Mouse (Mus musculus): ENCODE data around the gene Syt5. TPM values are rescaled to one million over a fixed set of nuclear protein-coding genes. Genes with fewer than 3 reads are reported as not detected.
A peak's percentile ranks its signal among the peaks of the same experiment; 100 is the strongest.

The Syt5 gene
- polyA plus RNA-seq, 1 experiment from 2014 or later: 6.6 TPM

- Histone ChIP-seq H3K9ac (replicated peaks; ENCODE audit: low read length) (peak within 1 kb of the TSS; percentile 90), H3K4me1 (ENCODE audit: insufficient read depth, low read length) (peaks cover 34% of the 10 kb centered on the region), H3K27me3 (ENCODE audit: insufficient read depth, low read length) (no peaks in the 10 kb centered on the region), H3K4me2 (replicated peaks; ENCODE audit: low read depth, low read length) (peak within 1 kb of the TSS; percentile 70), H3K9me3 (ENCODE audit: low read length) (no peaks in the 10 kb centered on the region), H3K4me3 (ENCODE audit: low read length) (peak within 1 kb of the TSS; percentile 66), H3K27ac (ENCODE audit: low read length) (peak within 1 kb of the TSS; percentile 95), H3K36me3 (ENCODE audit: insufficient read depth, low read length) (no peaks in the 10 kb centered on the region)
- 1% methylated on average over 56 of the region's 62 CpGs for WGBS
- peak; percentile 93 for ATAC-seq (ENCODE audit: low FRiP score, low TSS enrichment)
Observed at GRCm38 (mm10) chr7:4501558-4502397, 45.6 kb downstream of the Syt5 start, which contains the start of gene Ppp1r12c. Gene Ppp1r12c (minus strand): TSS chr7:4501680.

GRCm38 (mm10) chr7:4500892-4501471 lies 46.4 kb downstream of the Syt5 start:
- Histone ChIP-seq H3K36me3 (ENCODE audit: insufficient read depth, low read length) (peaks cover 7% of the 10 kb centered on the region; the same call in 1 of the 2 replicates), H3K4me3 (ENCODE audit: low read length) (peak overlapping the region; percentile 66), H3K9ac (replicated peaks; ENCODE audit: low read length) (peak overlapping the region; percentile 90), H3K27ac (ENCODE audit: low read length) (peak overlapping the region; percentile 95; the same call in 1 of the 2 replicates), H3K27me3 (ENCODE audit: insufficient read depth, low read length) (no peaks in the 10 kb centered on the region), H3K9me3 (ENCODE audit: low read length) (no peaks in the 10 kb centered on the region), H3K4me2 (replicated peaks; ENCODE audit: low read depth, low read length) (peak overlapping the region; percentile 70), H3K4me1 (ENCODE audit: insufficient read depth, low read length) (peaks cover 34% of the 10 kb centered on the region)
- peak; percentile 53 for ATAC-seq (ENCODE audit: low FRiP score, low TSS enrichment)
- WGBS: 0% methylated on average over 29 of the region's 52 CpGs

GRCm38 (mm10) chr7:4499034-4499433 lies 48.3 kb downstream of the Syt5 start:
- 94% methylated on average over 4 of the region's 4 CpGs for WGBS

GRCm38 (mm10) chr7:4498251-4498650 lies 49.1 kb downstream of the Syt5 start:
- H3K27me3 ChIP-seq (ENCODE audit: insufficient read depth, low read length): no peaks in the 10 kb centered on the region
- 20% methylated on average over 9 of the region's 9 CpGs for WGBS
- no peak overlapping the region for H3K4me3 ChIP-seq (ENCODE audit: low read length)
- H3K27ac ChIP-seq (ENCODE audit: low read length): no peak overlapping the region
- no peak for ATAC-seq (ENCODE audit: low FRiP score, low TSS enrichment)
- no peaks in the 10 kb centered on the region for H3K9me3 ChIP-seq (ENCODE audit: low read length)
- peaks cover 28% of the 10 kb centered on the region for H3K4me1 ChIP-seq (ENCODE audit: insufficient read depth, low read length)
- no peak overlapping the region for H3K9ac ChIP-seq (replicated peaks; ENCODE audit: low read length)
- H3K4me2 ChIP-seq (replicated peaks; ENCODE audit: low read depth, low read length): no peak overlapping the region
- H3K36me3 ChIP-seq (ENCODE audit: insufficient read depth, low read length): peaks cover 20% of the 10 kb centered on the region

More at GRCm38 (mm10) chr7:4499034-4499433, 48.3 kb downstream of the Syt5 start:
- H3K36me3 ChIP-seq (ENCODE audit: insufficient read depth, low read length): peaks cover 12% of the 10 kb centered on the region; the same call in 1 of the 2 replicates
- no peaks in the 10 kb centered on the region for H3K27me3 ChIP-seq (ENCODE audit: insufficient read depth, low read length)
- no peak overlapping the region for H3K4me2 ChIP-seq (replicated peaks; ENCODE audit: low read depth, low read length)
- peaks cover 28% of the 10 kb centered on the region for H3K4me1 ChIP-seq (ENCODE audit: insufficient read depth, low read length)
- H3K9me3 ChIP-seq (ENCODE audit: low read length): no peaks in the 10 kb centered on the region
- no peak overlapping the region for H3K9ac ChIP-seq (replicated peaks; ENCODE audit: low read length)
- no peak overlapping the region for H3K4me3 ChIP-seq (ENCODE audit: low read length)
- H3K27ac ChIP-seq (ENCODE audit: low read length): no peak overlapping the region
- ATAC-seq (ENCODE audit: low FRiP score, low TSS enrichment): no peak

- 94% methylated on average over 9 of the region's 9 CpGs for WGBS
- no peak overlapping the region for H3K27ac ChIP-seq (ENCODE audit: low read length)
- H3K27me3 ChIP-seq (ENCODE audit: insufficient read depth, low read length): no peaks in the 10 kb centered on the region
- no peaks in the 10 kb centered on the region for H3K9me3 ChIP-seq (ENCODE audit: low read length)
- H3K4me1 ChIP-seq (ENCODE audit: insufficient read depth, low read length): peaks cover 34% of the 10 kb centered on the region
- no peak overlapping the region for H3K4me3 ChIP-seq (ENCODE audit: low read length)
- no peak for ATAC-seq (ENCODE audit: low FRiP score, low TSS enrichment)
- H3K36me3 ChIP-seq (ENCODE audit: insufficient read depth, low read length): peaks cover 21% of the 10 kb centered on the region
- H3K4me2 ChIP-seq (replicated peaks; ENCODE audit: low read depth, low read length): no peak overlapping the region
- H3K9ac ChIP-seq (replicated peaks; ENCODE audit: low read length): no peak overlapping the region
Observed at GRCm38 (mm10) chr7:4497271-4497903, 50.0 kb downstream of the Syt5 start.

- Histone ChIP-seq H3K27ac (ENCODE audit: low read length) (no peak overlapping the region), H3K27me3 (ENCODE audit: insufficient read depth, low read length) (no peaks in the 10 kb centered on the region), H3K4me2 (replicated peaks; ENCODE audit: low read depth, low read length) (no peak overlapping the region), H3K9me3 (ENCODE audit: low read length) (no peaks in the 10 kb centered on the region), H3K4me3 (ENCODE audit: low read length) (no peak overlapping the region), H3K36me3 (ENCODE audit: insufficient read depth, low read length) (peaks cover 21% of the 10 kb centered on the region), H3K4me1 (ENCODE audit: insufficient read depth, low read length) (peaks cover 36% of the 10 kb centered on the region), H3K9ac (replicated peaks; ENCODE audit: low read length) (no peak overlapping the region)
- no peak for ATAC-seq (ENCODE audit: low FRiP score, low TSS enrichment)
- 95% methylated on average over 3 of the region's 3 CpGs for WGBS
Observed at GRCm38 (mm10) chr7:4496468-4496867, 50.9 kb downstream of the Syt5 start.

GRCm38 (mm10) chr7:4493991-4494390 lies 53.4 kb downstream of the Syt5 start:
- peaks cover 19% of the 10 kb centered on the region for H3K4me1 ChIP-seq (ENCODE audit: insufficient read depth, low read length)
- WGBS: 69% methylated on average over 1 of the region's 1 CpGs
- H3K9me3 ChIP-seq (ENCODE audit: low read length): no peaks in the 10 kb centered on the region
- H3K4me2 ChIP-seq (replicated peaks; ENCODE audit: low read depth, low read length): no peak overlapping the region
- peaks cover 30% of the 10 kb centered on the region for H3K36me3 ChIP-seq (ENCODE audit: insufficient read depth, low read length)
- H3K9ac ChIP-seq (replicated peaks; ENCODE audit: low read length): no peak overlapping the region
- no peak overlapping the region for H3K27ac ChIP-seq (ENCODE audit: low read length)
- no peak overlapping the region for H3K4me3 ChIP-seq (ENCODE audit: low read length)
- no peaks in the 10 kb centered on the region for H3K27me3 ChIP-seq (ENCODE audit: insufficient read depth, low read length)
- ATAC-seq (ENCODE audit: low FRiP score, low TSS enrichment): no peak

GRCm38 (mm10) chr7:4492284-4493224 lies 54.8 kb downstream of the Syt5 start:
- H3K4me2 ChIP-seq (replicated peaks; ENCODE audit: low read depth, low read length): no peak overlapping the region
- H3K9ac ChIP-seq (replicated peaks; ENCODE audit: low read length): no peak overlapping the region
- H3K4me3 ChIP-seq (ENCODE audit: low read length): no peak overlapping the region
- H3K27ac ChIP-seq (ENCODE audit: low read length): no peak overlapping the region
- 63% methylated on average over 13 of the region's 13 CpGs for WGBS
- peaks cover 8% of the 10 kb centered on the region; the same call in 1 of the 2 replicates for H3K4me1 ChIP-seq (ENCODE audit: insufficient read depth, low read length)
- no peaks in the 10 kb centered on the region for H3K27me3 ChIP-seq (ENCODE audit: insufficient read depth, low read length)
- H3K9me3 ChIP-seq (ENCODE audit: low read length): no peaks in the 10 kb centered on the region
- peak; percentile 62 for ATAC-seq (ENCODE audit: low FRiP score, low TSS enrichment)
- H3K36me3 ChIP-seq (ENCODE audit: insufficient read depth, low read length): peaks cover 36% of the 10 kb centered on the region

- H3K9me3 ChIP-seq (ENCODE audit: low read length): no peaks in the 10 kb centered on the region
- no peak overlapping the region for H3K4me2 ChIP-seq (replicated peaks; ENCODE audit: low read depth, low read length)
- no peak overlapping the region for H3K4me3 ChIP-seq (ENCODE audit: low read length)
- peaks cover 8% of the 10 kb centered on the region; the same call in 1 of the 2 replicates for H3K4me1 ChIP-seq (ENCODE audit: insufficient read depth, low read length)
- WGBS: 70% methylated on average over 6 of the region's 6 CpGs
- no peak overlapping the region for H3K9ac ChIP-seq (replicated peaks; ENCODE audit: low read length)
- peaks cover 34% of the 10 kb centered on the region for H3K36me3 ChIP-seq (ENCODE audit: insufficient read depth, low read length)
- peak overlapping the region; percentile 26; the same call in 1 of the 2 replicates for H3K27ac ChIP-seq (ENCODE audit: low read length)
- no peak for ATAC-seq (ENCODE audit: low FRiP score, low TSS enrichment)
- H3K27me3 ChIP-seq (ENCODE audit: insufficient read depth, low read length): no peaks in the 10 kb centered on the region
Observed at GRCm38 (mm10) chr7:4491308-4491707, 56.0 kb downstream of the Syt5 start.

Measured in kidney, embryonic 16.5 days (tissue).